8 mouse cellular contexts compared by ENCODE assay signal in the genomic region with DNA sequence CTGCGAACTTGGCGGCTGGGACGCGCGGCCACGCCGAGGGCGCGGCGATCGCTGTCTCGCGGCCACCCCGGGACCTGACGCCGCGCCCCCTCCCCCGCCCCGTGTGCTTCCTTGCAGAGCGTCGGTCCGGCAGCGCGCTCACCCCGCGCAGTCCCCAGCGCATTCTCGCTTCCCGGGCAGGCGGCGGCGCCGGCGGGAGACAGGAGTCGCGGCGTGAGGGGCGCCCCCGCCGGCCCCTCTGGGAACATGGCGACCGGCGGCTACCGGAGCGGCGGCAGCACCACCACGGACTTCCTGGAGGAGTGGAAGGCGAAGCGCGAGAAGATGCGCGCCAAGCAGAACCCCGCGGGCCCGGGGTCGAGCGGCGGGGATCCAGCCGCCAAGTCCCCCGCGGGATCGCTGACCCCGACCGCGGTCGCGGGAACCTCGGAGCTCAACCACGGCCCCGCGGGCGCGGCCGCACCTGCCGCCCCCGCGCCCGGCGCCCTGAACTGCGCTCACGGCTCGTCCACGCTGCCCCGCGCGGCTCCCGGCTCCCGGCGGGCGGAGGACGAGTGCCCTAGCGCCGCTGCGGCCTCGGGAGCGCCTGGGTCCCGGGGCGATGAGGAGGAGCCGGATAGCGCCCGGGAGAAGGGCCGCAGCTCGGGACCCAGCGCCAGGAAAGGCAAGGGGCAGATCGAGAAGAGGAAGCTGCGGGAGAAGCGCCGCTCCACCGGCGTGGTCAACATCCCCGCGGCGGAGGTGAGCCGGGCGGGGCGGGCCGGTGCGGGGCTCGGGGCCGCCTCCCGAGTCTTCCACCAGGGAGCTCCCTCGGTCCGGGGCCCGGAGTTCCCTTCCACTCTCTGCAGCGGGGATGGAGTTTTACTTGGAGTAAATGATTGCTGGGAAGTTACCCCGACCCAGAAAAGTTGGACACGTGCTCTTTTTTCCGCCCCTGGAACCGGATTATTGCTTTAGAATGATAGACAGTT. TPM values are rescaled to one million over a fixed set of nuclear protein-coding genes. Genes with fewer than 3 reads are reported as not detected.
DNase-seq lines count a peak whose midpoint lies in the region; ATAC-seq and TF ChIP-seq lines count a peak whose summit lies in the region.

No protein-coding gene starts in this region.

- DNase-seq in 3134 (ENCODE audit: extremely low read depth, insufficient read length, low spot score) (peak; percentile 62), R1 (ENCODE audit: low read depth, low spot score) (peak; percentile 69)
- peak; percentile 64 for DNase-seq in embryo, embryonic 10 days (ENCODE audit: low spot score)
- peak; percentile 53 to 70 for DNase-seq in heart, adult 2 months
- peak; percentile 76 for DNase-seq in kidney, adult 11 months
- DNase-seq in liver, embryonic 13.5 days, result peak; percentile 37
- DNase-seq in neural tube, embryonic 11.5 days (ENCODE audit: low spot score), result peak; percentile 74
- DNase-seq in urinary bladder, postnatal 10 days (ENCODE audit: low spot score), result peak; percentile 16

- no peaks in the 10 kb centered on the region for H3K9me3 ChIP-seq in liver, embryonic 13.5 days (replicated peaks)
- no peaks in the 10 kb centered on the region for H3K9me3 ChIP-seq in neural tube, embryonic 11.5 days (ENCODE audit: control insufficient read depth, low read length)

- peak overlapping the region; percentile 83 for H3K9ac ChIP-seq in heart, adult 2 months (ENCODE audit: low read depth, low read length)
- H3K9ac ChIP-seq in liver, embryonic 13.5 days, result peak overlapping the region; percentile 78
- H3K9ac ChIP-seq in neural tube, embryonic 11.5 days (ENCODE audit: low read length), result peak overlapping the region; percentile 87

- WGBS in heart, adult 2 months, result under 1% methylated on average over 97 of the region's 129 CpGs
- under 1% methylated on average over 100 of the region's 129 CpGs for WGBS in liver, embryonic 13.5 days (ENCODE audit: insufficient replicate concordance)
- under 1% methylated on average over 101 of the region's 129 CpGs for WGBS in neural tube, embryonic 11.5 days

- peak overlapping the region; percentile 82 for H3K4me3 ChIP-seq in heart, adult 2 months
- peak overlapping the region; percentile 75 for H3K4me3 ChIP-seq in liver, embryonic 13.5 days (replicated peaks)
- H3K4me3 ChIP-seq in neural tube, embryonic 11.5 days (ENCODE audit: low read depth, low read length), result peak overlapping the region; percentile 91

- peak; percentile 63 for TF ChIP-seq CTCF in heart, adult 2 months (IDR thresholded peaks at IDR 0.05)

- H3K79me2 ChIP-seq in heart, adult 2 months (replicated peaks; ENCODE audit: control insufficient read depth, insufficient read depth, low read length), result no peaks in the 10 kb centered on the region

- peak; percentile 47 for ATAC-seq in liver, embryonic 13.5 days (ENCODE audit: low read depth)
- peak; percentile 51 for ATAC-seq in neural tube, embryonic 11.5 days (ENCODE audit: insufficient read depth, low FRiP score, low TSS enrichment)

- TF ChIP-seq EP300 in heart, adult 2 months (IDR thresholded peaks at IDR 0.05; ENCODE audit: insufficient read depth, low read depth, low read length), result no peak

- no peak for TF ChIP-seq POLR2A in heart, adult 2 months (IDR thresholded peaks at IDR 0.05; ENCODE audit: insufficient read depth, low read depth, low read length)

- no peaks in the 10 kb centered on the region for H3K27me3 ChIP-seq in heart, adult 2 months (ENCODE audit: control insufficient read depth, insufficient read depth, low read length)
- H3K27me3 ChIP-seq in liver, embryonic 13.5 days, result peaks cover 45% of the 10 kb centered on the region
- peaks cover 4% of the 10 kb centered on the region; the same call in 1 of the 2 replicates for H3K27me3 ChIP-seq in neural tube, embryonic 11.5 days (ENCODE audit: control insufficient read depth, insufficient read depth, low read length)

- intact Hi-C loops in heart, adult 2 months (cut with DNase I), result loop anchor here (2.0 kb wide), 1 partner anchor 114 kb away; no protein-coding TSS in a partner anchor

- peak overlapping the region; percentile 57 for H3K27ac ChIP-seq in heart, adult 2 months
- peak overlapping the region; percentile 71 for H3K27ac ChIP-seq in liver, embryonic 13.5 days
- 0 out of 2 replicates have a peak overlapping the region, but pooled peaks have one; percentile 37 for H3K27ac ChIP-seq in neural tube, embryonic 11.5 days (ENCODE audit: low read depth, low read length)

- peak overlapping the region; percentile 90 for H3K4me2 ChIP-seq in liver, embryonic 13.5 days
- peak overlapping the region; percentile 86 for H3K4me2 ChIP-seq in neural tube, embryonic 11.5 days (ENCODE audit: low read depth)

- no peaks in the 10 kb centered on the region for H3K36me3 ChIP-seq in heart, adult 2 months (ENCODE audit: control insufficient read depth, insufficient read depth, low read length)
- peaks cover 13% of the 10 kb centered on the region; the same call in 1 of the 2 replicates for H3K36me3 ChIP-seq in liver, embryonic 13.5 days
- H3K36me3 ChIP-seq in neural tube, embryonic 11.5 days (ENCODE audit: control insufficient read depth, insufficient read depth, low read length), result no peaks in the 10 kb centered on the region

- peaks cover 2% of the 10 kb centered on the region for H3K4me1 ChIP-seq in heart, adult 2 months (ENCODE audit: control insufficient read depth, insufficient read depth, low read length)
- H3K4me1 ChIP-seq in liver, embryonic 13.5 days (replicated peaks), result peaks cover 16% of the 10 kb centered on the region
- H3K4me1 ChIP-seq in neural tube, embryonic 11.5 days (ENCODE audit: control insufficient read depth, insufficient read depth, low read length), result no peaks in the 10 kb centered on the region

RNA-seq across cellular contexts. Expression of gene Pawr, which starts 0.9 kb away (rescaled TPM):
- total RNA-seq in heart, adult 2 months (2021), result 1 to 10 TPM; 2.5 to 3.5 TPM
- polyA plus RNA-seq in heart, adult 2 months (2012; rRNA removed), result 1.1 and 2.0 TPM in 2 replicates
- polyA plus RNA-seq in liver, embryonic 13.5 days (2015; fragmentation: Nextera tagmentation; extraction: Ambion mirVana), result 3.8 and 4.4 TPM in 2 replicates
- 15.1 TPM in 2 replicates for polyA plus RNA-seq in neural tube, embryonic 11.5 days (2014; fragmentation: Nextera tagmentation; extraction: Ambion mirVana)

Comparison
In these comparisons a context has a peak if more than half of its experiments do, and no peak if none do; other contexts are left out.
1. Peak in every context shown above with its lines: DNase-seq, ATAC-seq, H3K4me3 ChIP-seq and H3K27ac ChIP-seq.
2. DNase-seq: peak in every context shown above with its lines; median percentile 76 in kidney, adult 11 months; 74 in neural tube, embryonic 11.5 days; 69 in R1; 64 in embryo, embryonic 10 days; 62 in 3134; 62 in heart, adult 2 months; 37 in liver, embryonic 13.5 days; 16 in urinary bladder, postnatal 10 days.